Mouse (Mus musculus): Measurements from ENCODE around the gene Tmem214.
A peak's percentile ranks its signal among the peaks of the same experiment; 100 is the strongest.

Tmem214 gene

DNA sequence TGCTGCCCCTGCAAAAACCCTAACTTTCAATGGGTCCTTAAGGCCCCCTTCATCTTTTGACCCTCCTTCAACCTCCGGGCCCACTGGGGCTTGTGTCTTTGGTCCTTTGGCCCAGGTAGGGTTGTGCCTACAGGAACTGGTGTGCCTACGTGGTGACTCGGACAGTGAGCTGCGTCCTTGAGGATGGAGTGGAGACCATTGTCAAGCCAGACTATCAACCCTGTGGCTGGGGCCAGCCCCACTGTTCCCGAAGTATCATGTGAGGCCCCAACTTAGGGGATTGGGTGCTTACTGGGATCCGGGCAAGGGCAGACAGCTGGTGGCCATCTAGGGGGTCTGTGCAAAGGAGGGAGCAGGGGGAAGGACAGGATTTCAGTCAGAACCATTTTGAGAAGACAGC is 47.0 kb downstream of the Tmem214 start:
- DNase-seq (ENCODE audit: low read depth, low spot score): no peak

DNA sequence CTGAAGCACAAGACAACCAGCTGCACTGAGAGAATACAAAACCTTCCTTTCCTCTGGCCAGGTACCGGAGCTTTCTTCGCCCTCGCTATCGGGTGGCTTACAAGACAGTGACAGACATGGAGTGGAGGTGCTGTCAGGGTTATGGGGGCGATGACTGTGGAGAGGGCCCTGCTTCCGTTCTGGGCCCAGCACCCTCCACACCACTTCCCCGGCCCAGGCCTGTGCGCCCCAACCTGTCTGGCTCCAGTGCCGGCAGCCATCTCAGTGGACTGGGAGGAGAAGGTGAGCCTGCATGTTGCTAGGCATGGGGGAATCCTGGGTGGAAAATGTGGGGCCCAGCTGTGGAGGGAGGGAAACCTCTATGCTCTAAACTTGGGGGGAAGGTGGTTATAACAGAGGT is 47.6 kb downstream of the Tmem214 start:
- DNase-seq (ENCODE audit: low read depth, low spot score): no peak

DNA sequence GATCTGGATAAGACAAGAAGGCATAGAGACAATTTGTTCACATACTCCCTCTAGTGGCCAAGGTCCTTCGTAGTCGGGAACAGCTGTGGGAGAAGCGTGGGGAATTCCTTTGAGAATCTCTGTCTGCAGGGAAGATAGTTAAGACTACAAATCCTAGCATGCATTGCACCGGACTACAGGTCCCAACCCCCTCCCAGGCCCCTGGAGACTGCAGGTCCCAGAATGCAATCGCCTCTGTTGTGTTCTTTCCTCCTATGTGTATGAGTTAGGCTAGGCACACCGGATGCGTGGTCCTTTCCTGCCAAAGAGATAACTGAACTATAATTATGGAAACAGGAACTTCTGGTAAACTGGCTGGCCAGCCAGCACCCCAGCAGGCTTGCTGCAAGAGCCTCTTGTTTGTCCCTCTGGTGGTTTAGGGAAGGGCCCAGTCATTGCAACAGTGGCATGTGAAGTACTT is 48.2 kb downstream of the Tmem214 start:
- peak; percentile 93 for DNase-seq (ENCODE audit: low read depth, low spot score)

DNA sequence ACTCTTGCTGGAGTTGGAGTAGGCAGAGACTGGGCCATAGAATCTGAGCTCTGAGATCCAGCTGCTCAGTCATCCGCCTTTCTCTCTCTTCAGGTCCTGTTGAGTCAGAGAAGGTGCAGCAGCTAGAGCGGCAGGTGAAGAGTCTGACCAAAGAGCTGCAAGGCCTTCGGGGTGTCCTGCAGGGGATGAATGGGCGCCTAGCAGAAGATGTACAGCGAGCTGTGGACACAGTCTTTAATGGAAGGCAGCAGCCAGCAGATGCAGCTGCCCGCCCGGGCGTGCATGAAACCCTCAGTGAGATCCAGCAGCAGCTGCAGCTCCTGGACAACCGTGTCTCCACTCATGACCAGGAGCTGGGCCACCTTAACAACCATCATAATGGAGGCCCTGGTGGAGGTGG is 49.0 kb downstream of the Tmem214 start:
- no peak for DNase-seq (ENCODE audit: low read depth, low spot score)

DNA sequence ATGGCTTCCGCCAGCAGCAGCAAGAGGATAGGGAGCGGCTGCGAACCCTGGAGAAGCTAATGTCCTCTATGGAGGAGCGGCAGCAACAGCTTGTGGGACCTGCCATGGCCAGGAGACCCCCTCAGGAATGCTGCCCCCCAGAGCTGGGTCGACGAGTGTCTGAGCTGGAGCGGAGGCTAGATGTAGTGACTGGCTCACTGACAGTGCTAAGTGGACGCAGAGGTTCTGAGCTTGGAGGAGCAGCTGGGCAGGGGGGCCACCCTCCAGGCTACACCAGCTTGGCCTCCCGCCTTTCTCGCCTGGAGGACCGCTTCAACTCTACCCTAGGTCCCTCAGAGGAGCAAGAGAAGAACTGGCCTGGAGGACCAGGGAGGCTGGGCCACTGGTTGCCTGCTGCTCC is 49.5 kb downstream of the Tmem214 start:
- no peak for DNase-seq (ENCODE audit: low read depth, low spot score)

DNA sequence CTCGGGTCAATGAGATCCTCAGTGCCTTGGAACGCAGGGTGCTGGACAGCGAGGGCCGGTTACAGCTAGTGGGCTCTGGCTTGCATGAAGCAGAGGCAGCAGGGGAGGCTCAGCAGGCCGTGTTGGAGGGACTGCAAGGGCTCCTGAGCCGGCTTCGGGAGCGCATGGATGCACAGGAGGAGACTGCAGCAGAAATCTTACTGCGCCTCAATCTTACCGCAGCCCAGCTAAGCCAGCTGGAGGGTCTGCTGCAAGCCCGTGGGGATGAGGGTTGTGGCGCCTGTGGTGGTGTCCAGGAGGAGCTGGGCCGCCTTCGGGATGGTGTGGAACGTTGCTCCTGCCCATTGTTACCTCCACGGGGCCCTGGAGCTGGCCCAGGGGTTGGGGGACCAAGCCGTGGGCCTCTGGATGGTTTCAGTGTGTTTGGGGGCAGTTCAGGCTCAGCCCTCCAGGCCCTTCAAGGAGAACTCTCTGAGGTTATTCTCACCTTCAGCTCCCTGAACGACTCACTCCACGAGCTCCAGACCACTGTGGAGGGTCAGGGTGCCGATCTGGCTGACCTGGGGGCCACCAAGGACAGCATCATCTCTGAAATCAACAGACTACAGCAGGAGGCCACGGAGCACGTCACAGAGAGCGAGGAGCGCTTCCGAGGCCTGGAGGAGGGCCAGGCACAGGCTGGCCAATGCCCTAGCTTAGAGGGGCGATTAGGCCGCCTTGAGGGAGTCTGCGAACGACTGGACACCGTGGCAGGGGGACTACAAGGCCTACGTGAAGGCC is 50.3 kb downstream of the Tmem214 start:
- no peak for DNase-seq (ENCODE audit: low read depth, low spot score)

DNA sequence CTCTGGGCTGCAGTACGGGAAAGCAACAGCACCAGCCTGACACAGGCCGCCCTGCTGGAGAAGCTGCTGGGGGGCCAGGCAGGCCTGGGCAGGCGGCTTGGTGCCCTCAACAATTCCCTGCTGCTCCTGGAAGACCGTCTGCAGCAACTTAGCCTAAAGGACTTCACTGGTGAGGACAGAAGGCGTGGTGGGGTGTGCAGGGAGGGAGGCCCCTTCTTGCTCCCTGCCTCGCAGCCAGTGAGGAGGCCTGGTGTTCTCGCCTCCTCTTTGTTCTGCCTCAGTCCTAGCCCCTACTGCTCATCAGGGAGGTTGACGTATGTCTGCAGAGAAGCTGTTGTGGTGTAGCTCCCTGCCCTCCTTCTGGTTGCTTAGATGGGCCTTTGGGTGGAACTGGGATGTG is 50.9 kb downstream of the Tmem214 start:
- no peak for DNase-seq (ENCODE audit: low read depth, low spot score)

DNA sequence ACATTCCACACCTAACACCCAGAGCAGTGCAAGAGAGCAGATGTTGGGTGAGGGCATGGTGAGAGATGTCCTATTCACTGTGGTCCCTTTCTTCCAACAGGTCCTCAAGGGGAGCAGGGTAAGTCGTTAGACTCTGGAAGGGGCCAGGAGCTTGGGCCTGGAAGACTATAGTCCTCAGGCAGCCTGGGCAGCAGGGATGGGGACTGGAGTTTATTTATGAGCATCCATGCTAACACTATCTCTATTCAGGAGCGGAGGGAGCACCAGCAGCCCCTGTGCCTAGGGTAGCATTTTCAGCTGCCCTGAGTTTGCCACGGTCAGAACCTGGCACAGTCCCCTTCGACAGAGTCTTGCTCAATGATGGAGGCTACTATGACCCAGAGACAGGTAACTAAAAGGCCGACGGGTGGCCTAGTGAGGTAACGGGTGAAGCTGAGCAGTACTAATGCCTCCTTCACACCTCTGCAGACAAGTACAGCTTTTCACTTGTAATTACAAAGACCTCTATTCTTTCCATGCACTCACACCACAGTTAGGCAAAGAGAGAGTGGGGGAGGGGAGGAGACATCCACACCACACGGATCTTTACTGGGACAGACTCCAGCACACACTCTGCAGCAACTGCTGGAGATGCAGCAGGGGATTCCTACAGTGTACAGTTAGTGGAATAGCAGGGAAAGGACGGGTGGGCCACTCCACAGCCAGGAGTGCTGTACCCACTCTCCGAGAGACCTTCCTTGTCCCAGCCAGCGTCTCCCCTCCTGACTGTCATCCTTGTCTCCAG is 52.2 kb downstream of the Tmem214 start:
- no peak for DNase-seq (ENCODE audit: low read depth, low spot score)

DNA sequence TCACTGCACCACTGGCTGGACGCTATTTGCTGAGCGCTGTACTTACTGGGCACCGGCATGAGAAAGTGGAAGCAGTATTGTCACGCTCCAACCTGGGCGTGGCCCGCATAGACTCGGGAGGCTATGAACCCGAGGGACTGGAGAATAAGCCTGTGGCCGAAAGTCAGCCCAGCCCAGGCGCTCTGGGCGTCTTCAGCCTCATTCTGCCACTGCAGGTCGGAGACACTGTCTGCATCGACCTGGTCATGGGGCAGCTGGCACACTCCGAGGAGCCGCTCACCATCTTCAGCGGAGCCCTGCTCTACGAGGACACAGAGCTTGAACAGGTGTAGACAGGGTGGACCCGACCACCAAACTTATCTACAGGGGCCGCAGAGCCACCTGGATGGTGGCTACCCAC is 52.8 kb downstream of the Tmem214 start:
- no peak for DNase-seq (ENCODE audit: low read depth, low spot score)

DNA sequence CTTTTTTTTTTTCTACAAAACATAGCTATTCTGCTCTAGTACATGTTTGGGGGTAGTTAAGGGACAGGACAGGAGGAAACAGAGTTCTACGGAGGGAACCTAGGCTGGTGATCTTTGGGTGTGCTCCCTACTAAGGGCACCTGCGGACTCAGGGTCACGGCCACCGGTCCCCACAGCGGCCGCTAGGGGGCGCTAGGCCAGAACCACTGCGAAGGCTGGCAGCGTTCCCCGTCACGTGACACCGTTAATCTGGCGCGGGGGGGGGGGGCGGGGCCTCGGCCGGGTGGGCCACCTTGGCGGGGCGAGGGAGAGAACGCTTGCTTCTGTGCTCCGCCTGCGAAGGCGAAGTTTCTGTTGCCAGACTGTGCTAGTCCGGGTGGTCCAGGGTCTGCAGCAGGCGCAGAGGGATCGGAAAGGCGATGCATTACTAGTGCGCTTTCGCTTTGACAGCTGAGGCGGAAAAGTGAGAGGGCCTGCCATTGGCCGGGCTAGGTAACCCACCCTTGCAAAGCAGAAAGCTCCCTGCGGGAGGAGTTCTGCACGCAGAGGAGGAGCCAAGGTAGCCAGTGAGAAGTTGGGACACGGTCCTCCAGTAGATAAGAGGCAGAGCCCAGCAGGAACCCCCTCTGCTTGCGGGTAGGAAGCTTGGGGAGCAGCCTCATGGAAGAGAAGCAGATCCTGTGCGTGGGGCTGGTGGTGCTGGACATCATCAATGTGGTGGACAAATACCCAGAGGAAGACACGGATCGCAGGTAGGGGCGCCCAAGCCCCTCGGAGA is 53.6 kb downstream of the Tmem214 start, which contains the start of gene Khk:
TSS of gene Khk (plus strand) at position 176 of the 778 bp plus-strand sequence.
- DNase-seq (ENCODE audit: low read depth, low spot score): peak; percentile 51

DNA sequence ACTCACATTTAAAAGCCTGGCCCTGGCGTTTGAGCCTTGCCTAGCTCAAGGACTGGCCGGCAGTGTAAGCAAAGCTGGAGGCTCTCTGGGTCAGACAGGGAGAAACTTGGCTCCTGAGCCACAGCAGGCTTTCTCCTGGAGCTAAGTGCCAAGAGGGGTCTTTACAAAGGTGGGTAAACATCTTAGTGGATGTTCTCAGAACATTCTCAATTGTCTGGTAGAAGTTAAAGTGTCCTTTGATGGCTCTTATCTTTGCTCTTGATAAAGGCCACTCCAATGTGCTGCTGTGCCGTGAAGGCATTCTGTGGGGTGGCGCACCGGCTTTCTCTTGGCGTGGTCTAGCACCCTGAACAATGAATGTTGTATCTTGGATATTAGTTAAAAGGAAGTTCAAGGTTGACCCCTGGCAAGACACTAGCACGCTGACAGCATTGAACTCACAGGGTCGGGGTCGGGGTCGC is 54.8 kb downstream of the Tmem214 start:
- no peak for DNase-seq (ENCODE audit: low read depth, low spot score)

DNA sequence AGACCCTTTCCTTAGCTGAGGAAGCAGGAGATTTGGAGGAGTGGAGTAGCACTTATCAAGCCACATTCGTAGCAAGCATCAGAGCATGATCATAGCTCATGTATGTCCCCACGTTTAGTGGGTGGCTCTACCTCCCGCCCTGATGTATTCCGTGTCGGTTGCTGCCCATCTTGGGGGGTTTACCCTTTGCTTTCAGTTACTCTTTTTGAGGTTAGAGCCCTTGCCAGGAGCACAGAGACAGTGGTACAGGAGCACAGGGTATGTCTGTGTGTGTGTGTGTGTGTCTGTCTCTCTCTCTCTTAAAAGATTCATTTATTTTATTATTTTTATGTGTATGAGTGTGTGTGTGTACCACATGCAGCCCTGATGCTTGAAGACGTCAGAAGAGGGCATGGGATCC is 55.3 kb downstream of the Tmem214 start:
- DNase-seq (ENCODE audit: low read depth, low spot score): no peak

DNA sequence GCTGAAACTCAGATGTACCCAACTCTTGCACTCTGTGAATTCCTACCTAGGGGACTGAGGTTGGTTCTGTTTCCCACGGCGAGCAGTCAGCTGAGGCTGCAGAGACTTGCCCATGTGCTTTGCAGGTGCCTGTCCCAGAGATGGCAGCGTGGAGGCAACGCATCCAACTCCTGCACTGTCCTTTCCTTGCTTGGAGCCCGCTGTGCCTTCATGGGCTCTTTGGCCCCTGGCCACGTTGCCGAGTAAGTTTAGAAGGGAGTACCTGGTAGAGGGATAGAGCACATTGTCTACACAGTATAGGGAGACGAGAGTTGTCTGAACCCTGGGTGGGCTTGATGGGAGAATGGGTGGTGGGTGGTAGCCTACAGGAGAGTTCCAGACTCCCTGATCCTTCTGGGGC is 56.8 kb downstream of the Tmem214 start:
- no peak for DNase-seq (ENCODE audit: low read depth, low spot score)

DNA sequence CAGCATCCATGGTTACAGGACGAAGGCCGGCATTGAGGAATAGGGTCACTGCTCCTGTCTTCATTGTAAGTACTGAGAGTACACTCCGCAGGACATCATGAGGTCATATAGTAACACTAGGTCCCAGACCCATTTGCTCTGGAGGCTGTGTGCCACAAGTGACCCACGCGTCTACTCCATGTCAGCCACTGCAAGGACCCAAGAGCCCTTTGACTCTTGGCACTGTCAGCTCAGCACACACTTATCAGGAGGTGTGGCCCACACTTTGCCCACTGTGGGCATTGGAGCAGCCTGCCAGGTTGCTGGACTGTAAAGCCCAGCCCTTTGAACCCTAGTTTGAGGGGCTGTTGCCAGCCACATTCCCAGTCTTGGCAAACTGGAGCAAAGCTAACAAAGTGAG is 57.4 kb downstream of the Tmem214 start:
- no peak for DNase-seq (ENCODE audit: low read depth, low spot score)

DNA sequence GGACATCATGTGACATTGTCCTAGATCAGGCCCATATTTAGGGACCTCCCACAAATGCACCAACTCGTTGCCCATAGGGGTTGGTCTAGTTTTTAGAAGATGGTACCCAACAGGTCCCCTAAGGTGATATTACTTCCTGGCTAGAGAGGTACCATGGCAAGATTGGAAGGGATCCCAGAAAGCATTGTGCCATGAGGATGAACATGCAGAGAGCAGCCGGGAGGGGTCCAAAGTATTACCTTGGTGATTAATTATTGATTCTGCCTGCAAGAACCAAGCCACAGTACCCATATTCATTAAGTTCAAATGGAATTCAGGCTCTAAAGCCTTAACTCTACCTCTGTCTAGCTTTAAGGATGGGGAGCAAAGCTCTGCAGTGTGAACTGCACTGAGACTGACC is 58.3 kb downstream of the Tmem214 start:
- DNase-seq (ENCODE audit: low read depth, low spot score): no peak

DNA sequence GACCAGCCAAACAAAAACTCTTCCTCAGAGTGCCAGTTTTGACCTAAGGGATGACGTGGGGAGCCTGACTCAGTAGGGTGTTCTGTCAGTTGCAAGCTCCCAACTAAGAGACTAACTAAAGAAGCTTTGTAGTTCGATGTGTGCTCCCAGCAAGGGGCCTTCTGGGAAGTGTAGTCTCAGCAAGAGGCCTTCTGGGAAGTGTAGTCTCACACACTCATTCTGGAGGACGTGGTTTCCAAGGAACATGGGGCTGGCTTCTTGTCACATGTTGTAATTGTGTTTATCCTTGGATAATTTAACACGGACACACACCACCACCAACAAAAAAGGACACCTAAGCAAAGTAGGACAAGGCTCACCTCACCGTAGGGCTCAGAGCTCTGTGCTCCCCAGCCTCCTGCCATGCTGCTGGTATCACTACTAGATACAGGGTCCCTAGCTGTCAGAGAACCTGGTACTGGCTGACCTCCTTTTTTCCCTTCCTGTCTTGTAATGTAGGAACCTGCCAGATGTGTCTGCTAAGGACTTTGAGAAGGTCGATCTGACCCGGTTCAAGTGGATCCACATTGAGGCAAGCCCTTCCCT is 60.2 kb downstream of the Tmem214 start:
- DNase-seq (ENCODE audit: low read depth, low spot score): no peak
